Mouse (Mus musculus) adrenal gland (tissue): ENCODE data around the gene Rnf24.
"Not testable (repeated sequence)": the region's sequence is repeated elsewhere in the genome, so short reads cannot be mapped to it uniquely, and the experiment has no call there.

Source experiments
- intact Hi-C: fragments of 180-260 bp; cut with DNase I; formaldehyde crosslinking; loops from one replicate; pipeline ENCODE4 v1.15.1; 2025

Gene Rnf24

GRCm38 (mm10) chr2:131345556-131345955, 7.1 kb downstream of the Rnf24 start:
- intact Hi-C loops: no loop called here

- intact Hi-C loops: no loop called here
Observed at GRCm38 (mm10) chr2:131344449-131344848, 8.2 kb downstream of the Rnf24 start.

- intact Hi-C loops: no loop called here
Observed at GRCm38 (mm10) chr2:131337602-131338001, 15.1 kb downstream of the Rnf24 start.

GRCm38 (mm10) chr2:131330548-131330947, 22.1 kb downstream of the Rnf24 start:
- intact Hi-C loops: no loop called here

GRCm38 (mm10) chr2:131328981-131329380, 23.7 kb downstream of the Rnf24 start:
- intact Hi-C loops: no loop called here

- intact Hi-C loops: no loop called here
Observed at GRCm38 (mm10) chr2:131326044-131326443, 26.6 kb downstream of the Rnf24 start.

GRCm38 (mm10) chr2:131323675-131324074, 29.0 kb downstream of the Rnf24 start:
- intact Hi-C loops: no loop called here

GRCm38 (mm10) chr2:131321192-131321591, 31.5 kb downstream of the Rnf24 start:
- intact Hi-C loops: not testable (repeated sequence)

- intact Hi-C loops: no loop called here
Observed at GRCm38 (mm10) chr2:131319401-131319800, 33.3 kb downstream of the Rnf24 start.

- intact Hi-C loops: no loop called here
Observed at GRCm38 (mm10) chr2:131316167-131316566, 36.5 kb downstream of the Rnf24 start.

- intact Hi-C loops: no loop called here
Observed at GRCm38 (mm10) chr2:131309296-131309695, 43.4 kb downstream of the Rnf24 start.

- intact Hi-C loops: no loop called here
Observed at GRCm38 (mm10) chr2:131307822-131308221, 44.9 kb downstream of the Rnf24 start.

- intact Hi-C loops: no loop called here
Observed at GRCm38 (mm10) chr2:131307391-131307790, 45.3 kb downstream of the Rnf24 start.

GRCm38 (mm10) chr2:131305226-131305625, 47.5 kb downstream of the Rnf24 start:
- intact Hi-C loops: not testable (repeated sequence)

GRCm38 (mm10) chr2:131304497-131304896, 48.2 kb downstream of the Rnf24 start:
- intact Hi-C loops: no loop called here

GRCm38 (mm10) chr2:131301635-131302034, 51.1 kb downstream of the Rnf24 start:
- intact Hi-C loops: no loop called here

GRCm38 (mm10) chr2:131300485-131300884, 52.2 kb downstream of the Rnf24 start:
- intact Hi-C loops: no loop called here

GRCm38 (mm10) chr2:131298674-131299073, 54.0 kb downstream of the Rnf24 start:
- intact Hi-C loops: not testable (repeated sequence)

- intact Hi-C loops: no loop called here
Observed at GRCm38 (mm10) chr2:131296746-131297261, 55.9 kb downstream of the Rnf24 start.

- intact Hi-C loops: no loop called here
Observed at GRCm38 (mm10) chr2:131290669-131291068, 62.0 kb downstream of the Rnf24 start.

GRCm38 (mm10) chr2:131286276-131286675, 66.4 kb downstream of the Rnf24 start:
- intact Hi-C loops: loop anchor here (5.0 kb wide), 1 partner anchor 131 kb away; no protein-coding TSS in a partner anchor

- intact Hi-C loops: no loop called here
Observed at GRCm38 (mm10) chr2:131281596-131281995, 71.1 kb downstream of the Rnf24 start.

- intact Hi-C loops: no loop called here
Observed at GRCm38 (mm10) chr2:131276722-131277121, 76.0 kb downstream of the Rnf24 start.

- intact Hi-C loops: no loop called here
Observed at GRCm38 (mm10) chr2:131275493-131275892, 77.2 kb downstream of the Rnf24 start.
